Mouse (Mus musculus): ENCODE results near the gene Tmem8.

- TF ChIP-seq GATA1 (IDR thresholded peaks at IDR 0.05; ENCODE audit: low read length) (no peak), TAL1 (IDR thresholded peaks at IDR 0.05; ENCODE audit: low read length) (no peak)
These were observed 24.6 kb downstream of the Tmem8 start for GRCm38 (mm10) chr17:26137751-26138130.
